Mouse (Mus musculus): ENCODE results near the gene Per2.

DNA sequence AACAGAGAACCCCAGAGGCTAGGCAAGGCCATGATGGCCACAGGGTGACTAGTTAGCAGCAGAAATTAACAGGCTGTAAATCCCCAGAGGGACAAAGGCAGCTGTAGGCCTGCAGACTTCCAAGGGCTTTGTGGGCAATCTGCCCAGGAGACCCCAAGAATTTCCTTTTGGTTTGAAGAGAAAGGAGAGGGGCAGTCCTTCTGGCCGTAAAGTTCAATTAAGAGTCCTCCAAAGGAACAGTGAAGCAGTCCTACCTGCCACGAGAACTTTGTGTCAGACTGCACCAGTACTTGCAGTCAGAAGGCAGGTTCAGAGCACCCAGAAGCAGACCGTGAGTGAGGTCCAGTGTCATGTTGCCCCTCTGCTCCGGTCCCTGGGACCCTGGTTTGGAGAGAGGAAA is 44.2 kb downstream of the Per2 start:
- no peak for TF ChIP-seq USF1 (IDR thresholded peaks at IDR 0.05; ENCODE audit: low read depth)
- no peak for TF ChIP-seq CTCF (IDR thresholded peaks at IDR 0.05; ENCODE audit: control insufficient read depth, insufficient read depth, insufficient read length)
- TF ChIP-seq MYOG (IDR thresholded peaks at IDR 0.05; ENCODE audit: control insufficient read depth, extremely low read depth, insufficient read length), result no peak
- no peak for TF ChIP-seq MAX (IDR thresholded peaks at IDR 0.05)
- TF ChIP-seq CEBPB (IDR thresholded peaks at IDR 0.05; ENCODE audit: low read depth), result no peak
- no peak for TF ChIP-seq MYOD1 (IDR thresholded peaks at IDR 0.05; ENCODE audit: control insufficient read depth, insufficient read length, low read depth)
